Comparison of ENCODE assay signal across 24 mouse cellular contexts in the genomic region with DNA sequence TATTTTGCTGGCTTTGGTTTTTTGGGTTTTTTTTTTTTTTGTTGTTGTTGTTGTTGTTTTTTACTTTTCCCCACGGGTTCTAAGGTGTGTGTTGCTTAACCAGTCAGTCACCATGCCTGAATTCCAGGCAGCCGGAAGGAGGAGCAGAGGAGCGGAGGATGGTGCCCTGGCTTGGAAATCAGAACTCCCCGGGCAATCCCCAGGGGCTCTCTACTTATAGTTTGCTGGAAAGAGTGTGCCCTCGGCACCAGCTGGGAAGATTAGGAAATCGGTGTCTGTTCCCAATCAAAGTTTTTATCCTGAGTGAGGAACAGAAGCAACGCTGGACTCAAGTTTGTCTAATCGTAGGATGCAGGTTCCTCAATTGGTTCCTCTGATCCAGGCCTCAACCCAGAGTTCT.
"Had no signal": no experiment of that assay in that cellular context is flagged by ENCODE, and none has a peak within 500 bp of the region (broad histone marks: within the 10 kb centered on the region; RNA-seq: fewer than 3 reads in every experiment).

No protein-coding gene starts in this region.

- ATAC-seq: hindbrain, postnatal 0 days; intestine, embryonic 16.5 days; liver, embryonic 12.5 days had no signal

- DNase-seq: gastrocnemius, adult 2 months; gastrocnemius, postnatal 10 days; gastrocnemius, postnatal 25 days; heart, adult 18-20 months; heart, postnatal 14 days; heart, postnatal 36 days; kidney, adult 11 months; kidney, adult 2 months; kidney, adult 9 months; kidney, postnatal 14 days; kidney, postnatal 36 days had no signal

- H3K4me3 ChIP-seq: gastrocnemius, adult 2 months; heart, embryonic 10.5 days; heart, embryonic 12.5 days; hindbrain, embryonic 13.5 days; hindbrain, embryonic 15.5 days; kidney, embryonic 15.5 days; layer of hippocampus, adult 2 months; left cerebral cortex, adult 2 months; limb, embryonic 15.5 days; liver, embryonic 12.5 days had no signal

- H3K9ac ChIP-seq: heart, embryonic 12.5 days; hindbrain, embryonic 13.5 days; hindbrain, embryonic 15.5 days; kidney, embryonic 15.5 days; limb, embryonic 15.5 days; liver, embryonic 12.5 days; liver, embryonic 14.5 days had no signal

- H3K27me3 ChIP-seq: heart, embryonic 12.5 days; hindbrain, embryonic 15.5 days; kidney, embryonic 15.5 days; limb, embryonic 15.5 days; liver, embryonic 12.5 days had no signal

- H3K27ac ChIP-seq: gastrocnemius, adult 2 months; hindbrain, embryonic 13.5 days; hindbrain, embryonic 15.5 days; hindbrain, postnatal 0 days; kidney, embryonic 15.5 days; kidney, postnatal 0 days; left cerebral cortex, adult 2 months; limb, embryonic 15.5 days; liver, embryonic 12.5 days; liver, embryonic 14.5 days had no signal

- H3K4me1 ChIP-seq: liver, embryonic 12.5 days had no signal

- H3K36me3 ChIP-seq: heart, embryonic 10.5 days; heart, embryonic 12.5 days; hindbrain, embryonic 13.5 days; hindbrain, embryonic 15.5 days; kidney, embryonic 15.5 days; limb, embryonic 15.5 days; liver, embryonic 12.5 days had no signal

- H3K9me3 ChIP-seq: heart, embryonic 10.5 days; heart, embryonic 12.5 days; hindbrain, embryonic 13.5 days; hindbrain, embryonic 15.5 days; kidney, embryonic 15.5 days; limb, embryonic 15.5 days; liver, embryonic 12.5 days had no signal

- H3K4me2 ChIP-seq: heart, embryonic 12.5 days; hindbrain, embryonic 13.5 days; hindbrain, embryonic 15.5 days; kidney, embryonic 15.5 days; limb, embryonic 15.5 days; liver, embryonic 12.5 days had no signal
